Mouse (Mus musculus): ENCODE results near the gene Acss1. TPM values are rescaled to one million over a fixed set of nuclear protein-coding genes. Genes with fewer than 3 reads are reported as not detected.

The Acss1 gene
- polyA plus RNA-seq, 1 experiment from 2014 or later = 7.6 TPM

GRCm38 (mm10) chr2:150678392-150678791, 10.1 kb upstream of the Acss1 start:
- Histone ChIP-seq H3K9me3 (no peaks in the 10 kb centered on the region), H3K4me1 (no peaks in the 10 kb centered on the region), H3K9ac (no peak overlapping the region), H3K4me3 (no peak overlapping the region), H3K27ac (replicated peaks) (no peak overlapping the region), H3K4me2 (no peak overlapping the region), H3K36me3 (no peaks in the 10 kb centered on the region), H3K27me3 (replicated peaks) (peaks cover 4% of the 10 kb centered on the region; the same call in 1 of the 2 replicates)
- WGBS = 2% methylated on average over 3 of the region's 3 CpGs
- no peak for ATAC-seq (ENCODE audit: extremely low read depth, insufficient number of reproducible peaks, low FRiP score, low TSS enrichment)

GRCm38 (mm10) chr2:150675525-150675924, 7.2 kb upstream of the Acss1 start:
- 21% methylated on average over 1 of the region's 1 CpGs for WGBS
- H3K4me3 ChIP-seq = no peak overlapping the region
- H3K36me3 ChIP-seq = no peaks in the 10 kb centered on the region
- H3K27me3 ChIP-seq (replicated peaks) = peaks cover 4% of the 10 kb centered on the region
- no peak overlapping the region for H3K9ac ChIP-seq
- no peak overlapping the region for H3K4me2 ChIP-seq
- H3K27ac ChIP-seq (replicated peaks) = no peak overlapping the region
- no peaks in the 10 kb centered on the region for H3K9me3 ChIP-seq
- no peak for ATAC-seq (ENCODE audit: extremely low read depth, insufficient number of reproducible peaks, low FRiP score, low TSS enrichment)
- no peaks in the 10 kb centered on the region for H3K4me1 ChIP-seq

GRCm38 (mm10) chr2:150674900-150675299, 6.6 kb upstream of the Acss1 start:
- H3K9ac ChIP-seq = no peak overlapping the region
- H3K9me3 ChIP-seq = no peaks in the 10 kb centered on the region
- no peaks in the 10 kb centered on the region for H3K36me3 ChIP-seq
- H3K27ac ChIP-seq (replicated peaks) = no peak overlapping the region
- no peak for ATAC-seq (ENCODE audit: extremely low read depth, insufficient number of reproducible peaks, low FRiP score, low TSS enrichment)
- no peaks in the 10 kb centered on the region for H3K4me1 ChIP-seq
- H3K4me2 ChIP-seq = no peak overlapping the region
- H3K4me3 ChIP-seq = no peak overlapping the region
- WGBS = 2% methylated on average over 2 of the region's 2 CpGs
- H3K27me3 ChIP-seq (replicated peaks) = peaks cover 8% of the 10 kb centered on the region

GRCm38 (mm10) chr2:150673929-150674328, 5.6 kb upstream of the Acss1 start:
- Histone ChIP-seq H3K9ac (no peak overlapping the region), H3K27me3 (replicated peaks) (peaks cover 10% of the 10 kb centered on the region; the same call in 1 of the 2 replicates), H3K4me2 (no peak overlapping the region), H3K4me1 (peaks cover 4% of the 10 kb centered on the region; the same call in 1 of the 2 replicates), H3K9me3 (no peaks in the 10 kb centered on the region), H3K36me3 (no peaks in the 10 kb centered on the region), H3K4me3 (no peak overlapping the region), H3K27ac (replicated peaks) (no peak overlapping the region)
- 74% methylated on average over 11 of the region's 11 CpGs for WGBS
- ATAC-seq (ENCODE audit: extremely low read depth, insufficient number of reproducible peaks, low FRiP score, low TSS enrichment) = no peak

GRCm38 (mm10) chr2:150671609-150672290, 3.5 kb upstream of the Acss1 start:
- peaks cover 19% of the 10 kb centered on the region for H3K27me3 ChIP-seq (replicated peaks)
- H3K4me3 ChIP-seq = no peak overlapping the region
- ATAC-seq (ENCODE audit: extremely low read depth, insufficient number of reproducible peaks, low FRiP score, low TSS enrichment) = no peak
- H3K36me3 ChIP-seq = no peaks in the 10 kb centered on the region
- H3K27ac ChIP-seq (replicated peaks) = no peak overlapping the region
- WGBS = 72% methylated on average over 8 of the region's 8 CpGs
- no peak overlapping the region for H3K9ac ChIP-seq
- H3K9me3 ChIP-seq = no peaks in the 10 kb centered on the region
- no peak overlapping the region for H3K4me2 ChIP-seq
- peaks cover 22% of the 10 kb centered on the region for H3K4me1 ChIP-seq

GRCm38 (mm10) chr2:150670926-150671325, 2.6 kb upstream of the Acss1 start:
- Histone ChIP-seq H3K9ac (no peak overlapping the region), H3K4me1 (peaks cover 25% of the 10 kb centered on the region), H3K27ac (replicated peaks) (no peak overlapping the region), H3K4me3 (no peak overlapping the region), H3K4me2 (no peak overlapping the region), H3K27me3 (replicated peaks) (peaks cover 21% of the 10 kb centered on the region), H3K36me3 (no peaks in the 10 kb centered on the region), H3K9me3 (no peaks in the 10 kb centered on the region)
- ATAC-seq (ENCODE audit: extremely low read depth, insufficient number of reproducible peaks, low FRiP score, low TSS enrichment) = no peak
- 91% methylated on average over 1 of the region's 1 CpGs for WGBS

GRCm38 (mm10) chr2:150669454-150670045, 1.2 kb upstream of the Acss1 start:
- H3K27me3 ChIP-seq (replicated peaks) = peaks cover 24% of the 10 kb centered on the region
- no peak overlapping the region for H3K27ac ChIP-seq (replicated peaks)
- no peak for ATAC-seq (ENCODE audit: extremely low read depth, insufficient number of reproducible peaks, low FRiP score, low TSS enrichment)
- no peak overlapping the region for H3K9ac ChIP-seq
- no peak overlapping the region for H3K4me2 ChIP-seq
- WGBS = 72% methylated on average over 2 of the region's 2 CpGs
- H3K4me3 ChIP-seq = no peak overlapping the region
- no peaks in the 10 kb centered on the region for H3K9me3 ChIP-seq
- H3K36me3 ChIP-seq = no peaks in the 10 kb centered on the region
- peaks cover 38% of the 10 kb centered on the region for H3K4me1 ChIP-seq

- H3K36me3 ChIP-seq = no peaks in the 10 kb centered on the region
- no peak overlapping the region for H3K9ac ChIP-seq
- no peaks in the 10 kb centered on the region for H3K9me3 ChIP-seq
- H3K27ac ChIP-seq (replicated peaks) = no peak overlapping the region
- 73% methylated on average over 5 of the region's 5 CpGs for WGBS
- no peak for ATAC-seq (ENCODE audit: extremely low read depth, insufficient number of reproducible peaks, low FRiP score, low TSS enrichment)
- peaks cover 24% of the 10 kb centered on the region for H3K27me3 ChIP-seq (replicated peaks)
- peaks cover 43% of the 10 kb centered on the region for H3K4me1 ChIP-seq
- H3K4me3 ChIP-seq = peak overlapping the region; percentile 74; the same call in 1 of the 2 replicates
- peak overlapping the region; percentile 98 for H3K4me2 ChIP-seq
These were observed 656 bp upstream of the Acss1 start for GRCm38 (mm10) chr2:150668956-150669355.

- peaks cover 55% of the 10 kb centered on the region for H3K4me1 ChIP-seq
These were observed 1.1 kb downstream of the Acss1 start for GRCm38 (mm10) chr2:150667065-150667819.

GRCm38 (mm10) chr2:150666723-150667064, 1.6 kb downstream of the Acss1 start:
- Histone ChIP-seq H3K36me3 (no peaks in the 10 kb centered on the region), H3K27ac (replicated peaks) (no peak overlapping the region), H3K9me3 (no peaks in the 10 kb centered on the region), H3K4me2 (peak overlapping the region; percentile 98), H3K27me3 (replicated peaks) (peaks cover 24% of the 10 kb centered on the region; the same call in 1 of the 2 replicates), H3K9ac (peak overlapping the region; percentile 84), H3K4me1 (peaks cover 55% of the 10 kb centered on the region), H3K4me3 (peak overlapping the region; percentile 74)
- no peak for ATAC-seq (ENCODE audit: extremely low read depth, insufficient number of reproducible peaks, low FRiP score, low TSS enrichment)
- 38% methylated on average over 7 of the region's 7 CpGs for WGBS

More at GRCm38 (mm10) chr2:150667065-150667819, 1.1 kb downstream of the Acss1 start:
- Histone ChIP-seq H3K27ac (replicated peaks) (peak overlapping the region; percentile 39), H3K9ac (peak overlapping the region; percentile 84), H3K36me3 (no peaks in the 10 kb centered on the region), H3K4me3 (peak overlapping the region; percentile 74), H3K4me2 (peak overlapping the region; percentile 98), H3K27me3 (replicated peaks) (peaks cover 24% of the 10 kb centered on the region), H3K9me3 (no peaks in the 10 kb centered on the region)
- WGBS = 2% methylated on average over 17 of the region's 17 CpGs
- no peak for ATAC-seq (ENCODE audit: extremely low read depth, insufficient number of reproducible peaks, low FRiP score, low TSS enrichment)

Data from heart, embryonic 13.5 days (tissue).